In the genomic region with DNA sequence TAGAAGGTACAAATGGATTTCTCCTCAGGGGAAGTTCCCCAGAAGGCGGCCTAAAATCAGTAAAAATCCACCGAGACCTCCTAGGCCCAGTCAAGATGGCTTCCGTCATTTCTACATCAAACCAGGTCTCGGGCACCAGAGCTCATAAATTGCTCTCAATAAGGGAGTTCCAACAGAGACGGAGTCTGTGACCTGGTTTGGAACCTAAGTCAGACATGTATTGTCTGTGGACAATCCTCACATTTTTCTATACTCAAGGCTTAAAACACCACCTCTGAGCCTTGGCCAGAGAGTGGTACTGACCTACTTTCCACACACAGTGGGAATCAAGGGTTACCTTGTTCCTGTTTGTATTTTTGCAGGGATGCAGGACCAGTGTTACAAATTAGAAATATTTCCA, we compare ENCODE assay signal across 12 mouse cellular contexts. TPM values are rescaled to one million over a fixed set of nuclear protein-coding genes. Genes with fewer than 3 reads are reported as not detected.
DNase-seq lines count a peak whose midpoint lies in the region; ATAC-seq and TF ChIP-seq lines count a peak whose summit lies in the region.
"Had no signal": no experiment of that assay in that cellular context is flagged by ENCODE, and none has a peak within 500 bp of the region (broad histone marks: within the 10 kb centered on the region; RNA-seq: fewer than 3 reads in every experiment).

No protein-coding gene starts in this region.

- peaks cover 87% of the 10 kb centered on the region for H3K4me1 ChIP-seq in forebrain, embryonic 10.5 days
- peaks cover 81% of the 10 kb centered on the region for H3K4me1 ChIP-seq in hindbrain, embryonic 13.5 days (replicated peaks)
- peaks cover 28% of the 10 kb centered on the region; the same call in 1 of the 2 replicates for H3K4me1 ChIP-seq in midbrain, postnatal 0 days (ENCODE audit: insufficient read depth, low read length)

- H3K9me3 ChIP-seq in forebrain, embryonic 10.5 days = no peaks in the 10 kb centered on the region
- H3K9me3 ChIP-seq in hindbrain, embryonic 13.5 days = no peaks in the 10 kb centered on the region
- no peaks in the 10 kb centered on the region for H3K9me3 ChIP-seq in midbrain, postnatal 0 days (ENCODE audit: low read length)
- H3K9me3 ChIP-seq: stomach, embryonic 15.5 days had no signal

- H3K27ac ChIP-seq in layer of hippocampus, adult 2 months = peak overlapping the region; percentile 81
- peak overlapping the region; percentile 100 for H3K27ac ChIP-seq in forebrain, embryonic 10.5 days
- peak overlapping the region; percentile 98 for H3K27ac ChIP-seq in hindbrain, embryonic 13.5 days
- H3K27ac ChIP-seq in midbrain, postnatal 0 days (ENCODE audit: low read depth, low read length) = peak overlapping the region; percentile 92
- H3K27ac ChIP-seq: macrophage; stomach, embryonic 15.5 days had no signal

- TF ChIP-seq CTCF in layer of hippocampus, adult 2 months (conservative IDR thresholded peaks at IDR 0.05) = no peak
- TF ChIP-seq CTCF in midbrain, postnatal 0 days (IDR thresholded peaks at IDR 0.05) = no peak

- peak overlapping the region; percentile 73 for H3K4me2 ChIP-seq in hindbrain, embryonic 13.5 days
- peak overlapping the region; percentile 81 for H3K4me2 ChIP-seq in midbrain, postnatal 0 days (ENCODE audit: low read depth, low read length, poor library complexity, severe bottlenecking)

- ATAC-seq in hindbrain, embryonic 13.5 days (ENCODE audit: low FRiP score) = no peak
- ATAC-seq in midbrain, postnatal 0 days (ENCODE audit: low FRiP score) = no peak

- peak overlapping the region; percentile 4; the same call in 1 of the 2 replicates for H3K4me3 ChIP-seq in layer of hippocampus, adult 2 months
- H3K4me3 ChIP-seq in forebrain, embryonic 10.5 days = peak overlapping the region; percentile 80
- H3K4me3 ChIP-seq in hindbrain, embryonic 13.5 days = peak overlapping the region; percentile 62
- peak overlapping the region; percentile 66; the same call in 1 of the 2 replicates for H3K4me3 ChIP-seq in midbrain, postnatal 0 days (ENCODE audit: low read depth, low read length)

- H3K36me3 ChIP-seq in forebrain, embryonic 10.5 days (replicated peaks) = peaks cover 25% of the 10 kb centered on the region
- H3K36me3 ChIP-seq in hindbrain, embryonic 13.5 days = peaks cover 15% of the 10 kb centered on the region
- peaks cover 13% of the 10 kb centered on the region; the same call in 1 of the 2 replicates for H3K36me3 ChIP-seq in midbrain, postnatal 0 days (ENCODE audit: insufficient read depth, low read length)

- intact Hi-C loops in left cerebral cortex, postnatal 10 days (cut with DNase I) = no loop called here

- WGBS in forebrain, embryonic 10.5 days = 59% methylated on average over 5 of the region's 5 CpGs
- 34% methylated on average over 5 of the region's 5 CpGs for WGBS in hindbrain, embryonic 13.5 days
- WGBS in midbrain, postnatal 0 days = 27% methylated on average over 5 of the region's 5 CpGs

- DNase-seq in layer of hippocampus, adult 2 months (ENCODE audit: low spot score in 2 of 2) = no peak
- DNase-seq in layer of hippocampus, adult 9-11 months = no peak
- DNase-seq in forebrain, embryonic 10.5 days (ENCODE audit: extremely low spot score, low spot score) = no peak
- no peak for DNase-seq in midbrain, postnatal 0 days (ENCODE audit: low spot score)
- DNase-seq in embryo, embryonic 10 days (ENCODE audit: low spot score) = no peak
- no peak for DNase-seq in left cerebral cortex, postnatal 10 days (ENCODE audit: extremely low spot score in 1 of 2, low spot score in 2 of 2)
- DNase-seq: adrenal gland, postnatal 10 days had no signal

- H3K27me3 ChIP-seq in forebrain, embryonic 10.5 days (ENCODE audit: poor library complexity, severe bottlenecking) = no peaks in the 10 kb centered on the region
- H3K27me3 ChIP-seq in hindbrain, embryonic 13.5 days = no peaks in the 10 kb centered on the region
- no peaks in the 10 kb centered on the region for H3K27me3 ChIP-seq in midbrain, postnatal 0 days (ENCODE audit: insufficient read depth, low read length)
- H3K27me3 ChIP-seq: stomach, embryonic 15.5 days had no signal

- peak overlapping the region; percentile 88 for H3K9ac ChIP-seq in hindbrain, embryonic 13.5 days
- peak overlapping the region; percentile 89; the same call in 1 of the 2 replicates for H3K9ac ChIP-seq in midbrain, postnatal 0 days (replicated peaks; ENCODE audit: low read length, poor library complexity, severe bottlenecking)
- H3K9ac ChIP-seq: stomach, embryonic 15.5 days had no signal

RNA-seq across cellular contexts. Expression of a gene that starts 2.9 kb away (rescaled TPM):
- total RNA-seq in layer of hippocampus, adult 2 months (2021) = 1 to 10 TPM in 1 of 2 experiments, under 1 TPM in 1; 0.34 to 1.4 TPM
- polyA plus RNA-seq in forebrain, embryonic 10.5 days (2016; fragmentation: Nextera tagmentation; extraction: Ambion mirVana) = 0.63 and 0.96 TPM in 2 replicates
- polyA plus RNA-seq in hindbrain, embryonic 13.5 days (2015; fragmentation: Nextera tagmentation; extraction: Ambion mirVana) = 0.79 and 0.84 TPM in 2 replicates
- not detected in 2 replicates for total RNA-seq in midbrain, postnatal 0 days (2014; rRNA removed)
- polyA plus RNA-seq in midbrain, postnatal 0 days (2015; fragmentation: Nextera tagmentation; extraction: Ambion mirVana) = 0.18 and 0.81 TPM in 2 replicates
- not detected for total RNA-seq in left cerebral cortex, postnatal 10 days (2021)

RNA-seq across cellular contexts. Expression of a gene that starts 8.0 kb away (rescaled TPM):
- total RNA-seq in layer of hippocampus, adult 2 months (2021) = 10 to 100 TPM; 46.5 to 46.8 TPM
- polyA plus RNA-seq in forebrain, embryonic 10.5 days (2016; fragmentation: Nextera tagmentation; extraction: Ambion mirVana) = 85.4 and 87.6 TPM in 2 replicates
- polyA plus RNA-seq in hindbrain, embryonic 13.5 days (2015; fragmentation: Nextera tagmentation; extraction: Ambion mirVana) = 30.5 and 33.1 TPM in 2 replicates
- total RNA-seq in midbrain, postnatal 0 days (2014; rRNA removed) = 60.4 and 65.5 TPM in 2 replicates
- 23.5 TPM in 2 replicates for polyA plus RNA-seq in midbrain, postnatal 0 days (2015; fragmentation: Nextera tagmentation; extraction: Ambion mirVana)
- total RNA-seq in left cerebral cortex, postnatal 10 days (2021) = 10 to 100 TPM; 30.2 to 32.4 TPM

RNA-seq across cellular contexts. Expression of a gene that starts 28.0 kb away (rescaled TPM):
- total RNA-seq in layer of hippocampus, adult 2 months (2021) = 10 to 100 TPM; 27.9 to 32.2 TPM
- polyA plus RNA-seq in forebrain, embryonic 10.5 days (2016; fragmentation: Nextera tagmentation; extraction: Ambion mirVana) = 97.5 and 102 TPM in 2 replicates
- polyA plus RNA-seq in hindbrain, embryonic 13.5 days (2015; fragmentation: Nextera tagmentation; extraction: Ambion mirVana) = 76.8 and 83.1 TPM in 2 replicates
- 93.8 and 108 TPM in 2 replicates for total RNA-seq in midbrain, postnatal 0 days (2014; rRNA removed)
- polyA plus RNA-seq in midbrain, postnatal 0 days (2015; fragmentation: Nextera tagmentation; extraction: Ambion mirVana) = 58.0 and 66.1 TPM in 2 replicates
- total RNA-seq in left cerebral cortex, postnatal 10 days (2021) = 10 to 100 TPM; 32.7 to 37.1 TPM

RNA-seq across cellular contexts. Expression of a gene that starts 29.7 kb away (rescaled TPM):
- total RNA-seq in layer of hippocampus, adult 2 months (2021) = not detected
- polyA plus RNA-seq in forebrain, embryonic 10.5 days (2016; fragmentation: Nextera tagmentation; extraction: Ambion mirVana) = not detected in 2 replicates
- not detected in 2 replicates for polyA plus RNA-seq in hindbrain, embryonic 13.5 days (2015; fragmentation: Nextera tagmentation; extraction: Ambion mirVana)
- not detected in 2 replicates for total RNA-seq in midbrain, postnatal 0 days (2014; rRNA removed)
- not detected in 2 replicates for polyA plus RNA-seq in midbrain, postnatal 0 days (2015; fragmentation: Nextera tagmentation; extraction: Ambion mirVana)
- total RNA-seq in left cerebral cortex, postnatal 10 days (2021) = not detected
- total RNA-seq: adrenal gland, postnatal 10 days; heart, postnatal 25 days; left cerebral cortex, adult 8-10 months had no signal
- polyA plus RNA-seq: macrophage; stomach, embryonic 15.5 days had no signal

Comparison
In these comparisons a context has a peak if more than half of its experiments do, and no peak if none do; other contexts are left out.
1. H3K4me3 ChIP-seq: peak in every context shown above with its lines; median percentile 80 in forebrain, embryonic 10.5 days; 66 in midbrain, postnatal 0 days; 62 in hindbrain, embryonic 13.5 days; 4 in layer of hippocampus, adult 2 months.